Mouse (Mus musculus) bone marrow macrophage, adult 2 months (primary cell): ENCODE measurements around the gene Rtn2. TPM values are rescaled to one million over a fixed set of nuclear protein-coding genes. Genes with fewer than 3 reads are reported as not detected.

Experiments used
- H3K27ac ChIP-seq: 2 replicates; pipeline ENCODE4 v1.5.1; 2012; ENCODE audit warnings: low read depth, low read length; ENCODE audit not compliant: insufficient read depth
- H3K4me1 ChIP-seq: 2 replicates; pipeline ENCODE4 v1.6.1; 2012; ENCODE audit warnings: low read length; ENCODE audit not compliant: control insufficient read depth, insufficient read depth
- H3K4me3 ChIP-seq: 2 replicates; pipeline ENCODE4 v1.5.1; 2012; ENCODE audit warnings: mild to moderate bottlenecking, low read length, moderate library complexity; ENCODE audit not compliant: insufficient read depth
- CTCF ChIP-seq: IDR thresholded peaks from 2 replicates; pipeline ENCODE4 v1.5.1; 2012; ENCODE audit warnings: low read depth, mild to moderate bottlenecking, low read length, moderate library complexity
- POLR2A ChIP-seq: IDR thresholded peaks from 2 replicates; pipeline ENCODE4 v1.6.1; 2012; ENCODE audit warnings: mild to moderate bottlenecking, low read depth, low read length, borderline replicate concordance
- polyA plus RNA-seq: library from polyadenylated mRNA; stranded (reverse); fragments of >200 nt; gene quantifications from 2 replicates; pipeline ENCODE4 v1.2.4, GENCODE M21; 2012; ENCODE audit not compliant: missing spikeins, insufficient read depth, insufficient read length

Gene Rtn2
- polyA plus RNA-seq, 1 experiment: 2.0 TPM

- TF ChIP-seq POLR2A (no peak), CTCF (peak; percentile 99)
- H3K27ac ChIP-seq: no peak overlapping the region
- peak overlapping the region; percentile 57 for H3K4me3 ChIP-seq
- H3K4me1 ChIP-seq: peaks cover 9% of the 10 kb centered on the region
These were observed 18.3 kb downstream of the Rtn2 start for GRCm38 (mm10) chr7:19300501-19301421.

GRCm38 (mm10) chr7:19301461-19302263 lies 19.2 kb downstream of the Rtn2 start:
- H3K27ac ChIP-seq: no peak overlapping the region
- H3K4me3 ChIP-seq: peak overlapping the region; percentile 14
- peaks cover 9% of the 10 kb centered on the region for H3K4me1 ChIP-seq
- no peak for TF ChIP-seq POLR2A
- TF ChIP-seq CTCF: no peak

- peaks cover 9% of the 10 kb centered on the region for H3K4me1 ChIP-seq
- no peak overlapping the region for H3K27ac ChIP-seq
- H3K4me3 ChIP-seq: no peak overlapping the region
- TF ChIP-seq CTCF (no peak), POLR2A (no peak)
These were observed 20.0 kb downstream of the Rtn2 start for GRCm38 (mm10) chr7:19302264-19303045.

GRCm38 (mm10) chr7:19303046-19303305 lies 20.6 kb downstream of the Rtn2 start:
- no peak overlapping the region for H3K4me3 ChIP-seq
- no peak for TF ChIP-seq CTCF
- no peak for TF ChIP-seq POLR2A
- peaks cover 12% of the 10 kb centered on the region for H3K4me1 ChIP-seq
- no peak overlapping the region for H3K27ac ChIP-seq

GRCm38 (mm10) chr7:19303770-19304169 lies 21.3 kb downstream of the Rtn2 start:
- no peak for TF ChIP-seq POLR2A
- peak; percentile 86 for TF ChIP-seq CTCF
- Histone ChIP-seq H3K27ac (no peak overlapping the region), H3K4me3 (no peak overlapping the region), H3K4me1 (peaks cover 12% of the 10 kb centered on the region)

- Histone ChIP-seq H3K4me1 (peaks cover 12% of the 10 kb centered on the region), H3K4me3 (no peak overlapping the region), H3K27ac (no peak overlapping the region)
- TF ChIP-seq POLR2A (no peak), CTCF (no peak)
These were observed 22.3 kb downstream of the Rtn2 start for GRCm38 (mm10) chr7:19304501-19305412.

- Histone ChIP-seq H3K4me3 (no peak overlapping the region), H3K4me1 (peaks cover 10% of the 10 kb centered on the region), H3K27ac (no peak overlapping the region)
- TF ChIP-seq CTCF: no peak
- no peak for TF ChIP-seq POLR2A
These were observed 22.9 kb downstream of the Rtn2 start for GRCm38 (mm10) chr7:19305413-19305735.

- no peak overlapping the region for H3K4me3 ChIP-seq
- peaks cover 10% of the 10 kb centered on the region for H3K4me1 ChIP-seq
These were observed 23.7 kb downstream of the Rtn2 start for GRCm38 (mm10) chr7:19305796-19306765.

More at GRCm38 (mm10) chr7:19305796-19306765, 23.7 kb downstream of the Rtn2 start:
- TF ChIP-seq CTCF: no peak
- no peak overlapping the region for H3K27ac ChIP-seq
